Mouse (Mus musculus) retina, postnatal 7 days (tissue): ENCODE results near the gene Arl13a.
"Not testable (repeated sequence)": the region's sequence is repeated elsewhere in the genome, so short reads cannot be mapped to it uniquely, and the experiment has no call there.

ENCODE experiments used
- DNase-seq: peaks from one replicate; pipeline ENCODE4 v3.0.0-alpha.2; 2012; ENCODE audit warnings: low read depth, low spot score

The Arl13a gene

DNA sequence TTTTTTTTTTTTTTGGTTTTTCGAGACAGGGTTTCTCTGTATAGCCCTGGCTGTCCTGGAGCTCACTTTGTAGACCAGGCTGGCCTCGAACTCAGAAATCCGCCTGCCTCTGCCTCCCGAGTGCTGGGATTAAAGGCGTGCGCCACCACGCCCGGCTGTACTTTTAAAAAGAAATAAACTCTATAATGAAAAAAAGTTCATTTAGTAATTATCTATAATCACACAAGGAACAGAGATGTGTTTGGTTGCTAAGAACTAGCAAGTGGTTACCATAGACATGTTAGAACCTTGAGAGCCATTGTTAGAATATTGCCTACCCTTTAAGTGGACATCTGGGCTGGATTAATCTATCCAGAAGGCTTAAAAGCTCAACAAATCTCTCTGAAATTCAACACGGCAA lies at the start of gene Arl13a:
TSS of gene Arl13a (plus strand) at position 301 of the 400 bp plus-strand sequence.
- not testable (repeated sequence) for DNase-seq

GRCm38 (mm10) chrX:134140024-134140423 lies 47.3 kb upstream of the Arl13a start:
- no peak for DNase-seq

GRCm38 (mm10) chrX:134141551-134141950 lies 45.8 kb upstream of the Arl13a start:
- no peak for DNase-seq

GRCm38 (mm10) chrX:134141986-134142385 lies 45.3 kb upstream of the Arl13a start:
- DNase-seq, result no peak

DNA sequence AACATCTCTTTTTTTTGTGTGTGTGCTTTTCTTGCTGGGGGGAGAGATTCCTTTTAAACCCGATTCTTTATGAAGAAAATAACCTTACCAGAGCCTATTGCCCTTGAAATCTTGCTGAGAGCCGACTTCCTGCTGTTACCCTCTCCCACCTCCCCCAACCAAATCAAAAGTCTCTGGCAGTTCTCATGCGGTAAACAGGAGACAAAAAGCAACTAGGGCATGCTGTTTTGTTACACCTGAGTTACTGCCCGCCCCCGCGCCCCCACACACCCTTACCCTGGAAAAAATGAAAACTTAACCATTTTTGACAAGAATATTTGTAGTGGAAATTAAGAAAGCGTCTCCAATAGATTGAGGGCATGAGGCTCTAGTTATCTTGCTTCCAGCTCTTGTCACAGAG lies 29.1 kb upstream of the Arl13a start:
- DNase-seq, result no peak

DNA sequence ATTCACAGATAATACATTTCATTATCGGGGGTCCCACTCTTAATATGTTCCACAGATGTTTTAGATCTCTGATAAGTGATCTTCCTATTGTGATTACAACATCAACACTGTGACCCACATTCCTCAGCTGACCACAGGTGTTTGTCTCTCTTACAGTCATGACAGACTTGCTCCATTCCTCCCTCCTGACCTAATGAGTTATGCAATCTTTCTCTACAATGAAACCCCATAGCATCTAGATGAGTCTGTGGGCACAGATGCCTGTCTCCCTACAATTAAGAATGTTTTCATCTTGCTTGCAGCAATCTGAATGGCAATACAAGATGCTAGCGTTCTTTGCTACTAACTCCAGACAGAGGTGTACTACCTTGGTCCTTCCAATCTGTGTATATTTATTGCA lies 26.9 kb upstream of the Arl13a start:
- no peak for DNase-seq

GRCm38 (mm10) chrX:134162043-134162720 lies 25.1 kb upstream of the Arl13a start, which contains the start of gene Xkrx:
Gene Xkrx (minus strand): TSS chrX:134162076.
- DNase-seq, result no peak

DNA sequence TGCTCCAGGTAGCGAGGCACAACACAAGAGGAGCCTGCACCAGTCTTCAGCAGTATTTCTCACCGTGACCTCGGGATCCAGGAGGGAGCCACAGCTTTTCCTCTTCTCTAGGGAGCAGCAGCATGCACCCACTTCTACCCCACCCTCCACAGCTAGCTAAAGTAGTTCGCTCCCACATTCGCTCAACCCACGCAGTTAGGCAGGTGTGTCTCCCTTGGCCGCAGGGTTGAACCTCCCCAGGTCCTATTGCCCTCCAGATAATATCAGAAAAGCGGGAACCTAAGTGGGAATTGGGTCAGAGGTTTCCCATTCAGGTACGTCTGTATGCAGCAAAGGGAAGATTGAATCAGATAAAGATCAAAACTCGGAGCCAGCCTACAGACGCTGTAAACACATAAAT lies 24.5 kb upstream of the Arl13a start:
- DNase-seq, result no peak

GRCm38 (mm10) chrX:134163484-134163883 lies 23.8 kb upstream of the Arl13a start:
- DNase-seq, result no peak

DNA sequence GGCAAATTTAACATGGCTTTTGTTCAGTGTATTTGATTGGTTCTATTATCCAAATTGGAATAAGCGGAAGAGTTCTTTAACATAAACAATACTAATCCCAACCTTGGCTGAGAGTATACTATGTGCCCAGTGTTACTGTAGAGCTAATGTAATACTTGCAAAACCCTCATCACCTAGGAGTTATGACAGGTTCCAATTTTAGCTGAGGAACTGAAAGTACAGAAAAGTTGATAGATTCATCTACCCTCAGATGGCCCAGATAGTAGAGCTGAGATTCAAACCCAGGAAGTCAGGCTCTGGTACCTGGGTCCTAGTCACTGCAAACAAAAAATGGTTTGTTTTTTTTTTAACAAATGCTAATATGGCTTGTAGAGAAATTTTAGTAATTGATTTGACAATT lies 16.7 kb upstream of the Arl13a start:
- no peak for DNase-seq

DNA sequence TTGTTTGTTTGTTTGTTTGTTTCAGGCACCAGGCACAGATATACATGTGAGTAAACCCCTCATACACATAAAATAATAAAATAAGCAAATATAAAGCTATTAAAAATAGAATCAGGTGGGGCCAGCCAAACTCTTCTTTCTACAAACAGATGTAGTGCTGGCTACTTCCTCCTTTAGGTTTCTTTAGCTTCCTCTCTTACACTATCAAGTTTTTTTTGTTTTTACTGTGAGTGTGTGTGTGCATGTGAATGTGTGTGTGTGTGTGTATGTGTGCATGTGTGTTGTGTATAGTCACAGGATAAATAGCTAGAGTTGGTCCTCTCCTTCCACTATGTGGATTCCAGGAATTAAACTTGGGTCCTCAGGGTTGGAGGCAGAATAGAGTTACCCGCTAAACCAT lies 12.6 kb upstream of the Arl13a start:
- DNase-seq, result no peak

DNA sequence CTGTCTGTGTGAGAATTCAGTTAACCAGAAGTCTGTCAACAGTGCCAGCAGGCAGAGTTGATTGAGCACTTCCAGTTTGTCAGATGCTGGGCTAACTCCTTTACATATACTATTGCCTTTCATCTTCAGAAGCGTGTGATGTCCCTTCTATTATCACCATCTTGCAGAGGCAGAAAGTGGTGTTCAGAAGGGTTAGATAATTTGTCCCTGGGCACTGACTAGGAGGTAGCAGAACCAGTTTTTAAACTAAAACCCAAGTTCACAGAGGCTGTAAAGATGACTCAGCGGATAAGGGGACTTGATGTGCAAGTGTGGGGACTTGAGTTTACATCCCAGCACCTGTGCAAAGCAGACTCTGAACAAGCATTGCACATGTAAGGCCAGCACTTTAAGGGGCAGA lies 21.2 kb downstream of the Arl13a start:
- DNase-seq, result no peak

GRCm38 (mm10) chrX:134211151-134211642 lies 23.9 kb downstream of the Arl13a start:
- DNase-seq, result no peak

DNA sequence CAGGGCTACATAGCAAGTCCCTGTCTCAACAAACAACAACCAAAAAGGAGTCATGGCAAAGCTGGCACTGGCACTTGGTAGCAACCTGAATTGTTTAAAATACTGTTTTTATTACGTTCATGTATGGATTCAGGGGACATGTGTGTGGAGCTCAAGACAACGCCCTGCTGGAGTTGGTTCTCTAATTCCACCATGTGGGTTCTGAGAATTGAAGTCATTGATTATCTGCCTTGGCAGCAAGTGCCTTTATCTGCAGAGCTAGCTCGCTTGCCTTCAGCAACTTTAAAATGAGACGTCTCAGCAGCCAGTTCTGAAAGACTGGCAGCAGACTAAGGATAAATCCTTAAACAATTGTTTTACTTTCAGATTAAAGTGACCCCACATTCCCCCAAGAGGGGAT lies 30.9 kb downstream of the Arl13a start:
- no peak for DNase-seq

DNA sequence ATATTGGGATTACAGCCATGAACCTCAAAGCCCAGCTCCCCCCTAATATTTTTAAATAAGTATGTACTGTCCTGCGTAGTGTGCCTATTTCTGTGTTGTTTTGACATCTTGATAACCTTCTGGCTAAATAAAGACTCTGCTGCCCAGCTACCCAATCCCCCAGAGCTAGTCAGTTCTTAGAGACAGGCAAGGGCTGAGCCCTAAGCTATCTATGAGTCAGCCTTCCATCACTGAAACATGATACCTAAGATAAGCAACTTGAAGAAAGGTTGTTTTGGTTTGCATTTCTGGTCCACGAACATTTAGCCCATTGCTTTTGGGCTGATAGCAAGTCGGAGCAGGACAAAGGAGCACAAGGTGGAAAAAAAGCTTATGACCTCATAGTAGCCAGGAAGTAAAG lies 33.3 kb downstream of the Arl13a start:
- DNase-seq, result no peak

- no peak for DNase-seq
Observed at GRCm38 (mm10) chrX:134221856-134222255, 34.6 kb downstream of the Arl13a start, which contains the start of gene Nox1. Gene Nox1 (minus strand): TSS chrX:134221956.

- DNase-seq, result no peak
Observed at GRCm38 (mm10) chrX:134233048-134233447, 45.7 kb downstream of the Arl13a start.

- no peak for DNase-seq
Observed at GRCm38 (mm10) chrX:134238266-134238665, 51.0 kb downstream of the Arl13a start.

DNA sequence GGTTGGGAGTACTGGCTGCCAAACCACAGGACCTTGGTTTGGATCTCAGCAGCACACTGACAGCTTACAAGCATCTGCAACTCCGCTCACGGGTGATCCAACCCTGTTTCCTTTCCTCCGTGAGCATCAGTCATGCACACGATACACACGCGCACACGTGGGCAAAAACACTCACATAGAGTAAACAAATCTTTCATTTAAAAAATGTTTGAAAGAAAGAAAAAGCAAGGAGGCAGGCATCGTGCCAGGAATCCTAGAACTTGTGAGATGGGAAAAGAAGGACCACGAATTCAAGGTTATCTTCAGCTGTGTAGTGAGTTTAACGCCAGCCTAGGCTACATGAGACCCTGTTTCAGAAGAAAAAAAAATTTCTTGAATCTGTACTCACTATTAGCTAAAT lies 58.6 kb downstream of the Arl13a start:
- DNase-seq, result no peak

DNA sequence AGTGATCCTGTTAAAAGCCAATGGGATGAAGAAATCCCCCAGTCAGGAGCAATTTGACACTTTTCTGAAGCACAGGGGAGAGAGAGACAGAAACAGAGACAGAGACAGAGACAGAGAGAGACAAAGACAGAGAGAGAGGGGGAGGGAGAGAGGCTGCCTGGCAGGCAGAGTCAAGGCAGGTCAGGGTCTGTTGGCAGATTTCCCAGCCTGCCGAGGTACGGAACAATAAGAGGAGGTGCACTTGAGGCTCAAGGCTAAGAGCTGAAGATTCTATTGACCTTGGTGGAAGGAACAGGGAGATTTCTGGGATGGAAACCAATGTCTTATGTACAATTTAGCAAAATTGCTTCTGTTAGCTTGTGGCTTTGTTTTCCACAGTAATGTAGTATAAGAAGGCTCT lies 60.9 kb downstream of the Arl13a start:
- no peak for DNase-seq
